Mouse (Mus musculus): ENCODE results near the gene Gm3106.
"Not testable (repeated sequence)": the region's sequence is repeated elsewhere in the genome, so short reads cannot be mapped to it uniquely, and the experiment has no call there.

The Gm3106 gene

DNA sequence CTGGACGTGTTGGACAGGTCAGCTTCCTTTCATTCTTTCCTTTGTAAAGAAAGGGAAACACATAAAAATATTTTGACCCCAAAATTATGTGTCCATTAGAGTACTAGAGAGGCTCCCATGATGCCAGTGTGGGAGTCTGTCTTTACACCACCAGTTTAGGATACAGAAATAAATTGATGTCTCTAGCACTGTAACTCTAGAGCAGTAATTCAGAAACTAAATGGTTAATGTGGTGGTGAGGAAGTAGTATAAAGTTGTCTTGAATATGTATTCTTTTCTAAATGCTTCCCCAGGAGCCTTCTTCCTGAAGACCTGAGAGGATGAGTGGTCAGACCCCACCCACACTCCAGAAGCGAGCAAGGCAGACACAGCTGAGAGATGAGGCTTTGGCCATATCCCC lies at the start of gene Gm3106:
Gene Gm3106 (plus strand): TSS at position 301 of the 400 bp plus-strand sequence.
- not testable (repeated sequence) for DNase-seq (ENCODE audit: low read depth, low spot score)

Measured in telencephalon, adult 2 months (tissue).